Comparison of ENCODE assay signal across 9 mouse cellular contexts in genomic region chr6:97416972-97417554, GRCm38 (mm10).
A peak's percentile ranks its signal among the peaks of the same experiment; 100 is the strongest.
DNase-seq lines count a peak whose midpoint lies in the region; ATAC-seq and TF ChIP-seq lines count a peak whose summit lies in the region.
"Had no signal": no experiment of that assay in that cellular context is flagged by ENCODE, and none has a peak within 500 bp of the region (broad histone marks: within the 10 kb centered on the region; RNA-seq: fewer than 3 reads in every experiment).

No protein-coding gene starts in this region.

- DNase-seq in neural tube, embryonic 10.5 days (ENCODE audit: extremely low spot score, low spot score) = peak; percentile 81
- DNase-seq in c-Kit-positive CD71-positive TER-119-negative erythroid progenitor cells, embryonic 14.5 days (ENCODE audit: low read depth) = peak; percentile 36
- DNase-seq in forebrain, embryonic 14.5 days (ENCODE audit: low spot score) = peak; percentile 74
- DNase-seq in left cerebral cortex, postnatal 25 days (ENCODE audit: low spot score in 2 of 2) = peak; percentile 39 to 47
- DNase-seq in midbrain, postnatal 0 days (ENCODE audit: low spot score) = peak; percentile 66
- peak; percentile 89 for DNase-seq in testis, postnatal 10 days (ENCODE audit: low spot score)

- no peak overlapping the region for H3K27ac ChIP-seq in neural tube, embryonic 15.5 days (replicated peaks)
- no peak overlapping the region for H3K27ac ChIP-seq in forebrain, embryonic 14.5 days (ENCODE audit: low read depth, low read length)
- H3K27ac ChIP-seq in midbrain, postnatal 0 days (ENCODE audit: low read depth, low read length) = no peak overlapping the region
- H3K27ac ChIP-seq: limb, embryonic 12.5 days had no signal

- H3K4me2 ChIP-seq in neural tube, embryonic 15.5 days = no peak overlapping the region
- no peak overlapping the region for H3K4me2 ChIP-seq in forebrain, embryonic 14.5 days (ENCODE audit: low read length)
- no peak overlapping the region for H3K4me2 ChIP-seq in midbrain, postnatal 0 days (ENCODE audit: low read depth, low read length, poor library complexity, severe bottlenecking)
- H3K4me2 ChIP-seq: limb, embryonic 12.5 days had no signal

- no peak overlapping the region for H3K4me3 ChIP-seq in neural tube, embryonic 15.5 days (replicated peaks)
- H3K4me3 ChIP-seq in forebrain, embryonic 14.5 days (ENCODE audit: low read depth, low read length) = no peak overlapping the region
- H3K4me3 ChIP-seq in midbrain, postnatal 0 days (ENCODE audit: low read depth, low read length) = no peak overlapping the region
- H3K4me3 ChIP-seq: limb, embryonic 12.5 days had no signal

- no peaks in the 10 kb centered on the region for H3K27me3 ChIP-seq in neural tube, embryonic 15.5 days (replicated peaks)
- no peaks in the 10 kb centered on the region for H3K27me3 ChIP-seq in forebrain, embryonic 14.5 days (replicated peaks; ENCODE audit: control insufficient read depth, insufficient read depth, low read length)
- no peaks in the 10 kb centered on the region for H3K27me3 ChIP-seq in midbrain, postnatal 0 days (ENCODE audit: insufficient read depth, low read length)
- H3K27me3 ChIP-seq: limb, embryonic 12.5 days had no signal

- H3K9ac ChIP-seq in neural tube, embryonic 15.5 days (replicated peaks) = no peak overlapping the region
- H3K9ac ChIP-seq in forebrain, embryonic 14.5 days (ENCODE audit: low read length) = no peak overlapping the region
- no peak overlapping the region for H3K9ac ChIP-seq in midbrain, postnatal 0 days (replicated peaks; ENCODE audit: low read length, poor library complexity, severe bottlenecking)
- H3K9ac ChIP-seq: limb, embryonic 12.5 days had no signal

- no peaks in the 10 kb centered on the region for H3K36me3 ChIP-seq in neural tube, embryonic 15.5 days
- no peaks in the 10 kb centered on the region; the same call in 1 of the 2 replicates for H3K36me3 ChIP-seq in forebrain, embryonic 14.5 days (ENCODE audit: control insufficient read depth, insufficient read depth, low read length)
- no peaks in the 10 kb centered on the region for H3K36me3 ChIP-seq in midbrain, postnatal 0 days (ENCODE audit: insufficient read depth, low read length)
- H3K36me3 ChIP-seq: limb, embryonic 12.5 days had no signal

- WGBS in neural tube, embryonic 15.5 days = 60% methylated on average over 13 of the region's 13 CpGs
- WGBS in forebrain, embryonic 14.5 days = 51% methylated on average over 13 of the region's 13 CpGs
- 63% methylated on average over 13 of the region's 13 CpGs for WGBS in midbrain, postnatal 0 days

- 0 out of 2 replicates have a peak, but pooled peaks cover 4% of the 10 kb centered on the region for H3K4me1 ChIP-seq in neural tube, embryonic 15.5 days
- no peaks in the 10 kb centered on the region for H3K4me1 ChIP-seq in forebrain, embryonic 14.5 days (ENCODE audit: control insufficient read depth, insufficient read depth, low read length)
- H3K4me1 ChIP-seq in midbrain, postnatal 0 days (ENCODE audit: insufficient read depth, low read length) = no peaks in the 10 kb centered on the region
- H3K4me1 ChIP-seq: limb, embryonic 12.5 days had no signal

- no peak; the same call in 1 of the 2 replicates for ATAC-seq in neural tube, embryonic 15.5 days (ENCODE audit: low FRiP score)
- ATAC-seq in forebrain, embryonic 14.5 days = peak; percentile 76
- ATAC-seq in inflammation-experienced regulatory T-cells, adult 6 months = peak; percentile 87
- ATAC-seq in midbrain, postnatal 0 days (ENCODE audit: low FRiP score) = no peak

- intact Hi-C loops in left cerebral cortex, postnatal 25 days (cut with DNase I) = no loop called here

- peak; percentile 80 for TF ChIP-seq CTCF in midbrain, postnatal 0 days (IDR thresholded peaks at IDR 0.05)

- no peaks in the 10 kb centered on the region for H3K9me3 ChIP-seq in neural tube, embryonic 15.5 days (replicated peaks)
- H3K9me3 ChIP-seq in forebrain, embryonic 14.5 days (replicated peaks; ENCODE audit: control insufficient read depth, low read length) = no peaks in the 10 kb centered on the region
- H3K9me3 ChIP-seq in midbrain, postnatal 0 days (ENCODE audit: low read length) = no peaks in the 10 kb centered on the region
- H3K9me3 ChIP-seq: limb, embryonic 12.5 days had no signal

Comparison
In these comparisons a context has a peak if more than half of its experiments do, and no peak if none do; other contexts are left out.
1. DNase-seq: peak in every context shown above with its lines; median percentile 89 in testis, postnatal 10 days; 81 in neural tube, embryonic 10.5 days; 74 in forebrain, embryonic 14.5 days; 66 in midbrain, postnatal 0 days; 43 in left cerebral cortex, postnatal 25 days; 36 in c-Kit-positive CD71-positive TER-119-negative erythroid progenitor cells, embryonic 14.5 days.
2. ATAC-seq: peak in forebrain, embryonic 14.5 days (single experiment) and inflammation-experienced regulatory T-cells, adult 6 months (single experiment); none in neural tube, embryonic 15.5 days (single experiment) and midbrain, postnatal 0 days (single experiment).